Mouse (Mus musculus) liver, adult 2 months (tissue): ENCODE data around the gene Foxp1. TPM values are rescaled to one million over a fixed set of nuclear protein-coding genes. Genes with fewer than 3 reads are reported as not detected.

ENCODE experiments used
- DNase-seq: peaks from one replicate; pipeline ENCODE4 v3.0.0-alpha.2; 2011; ENCODE audit warnings: low read depth, low spot score; ENCODE audit errors: extremely low read depth
- H3K27ac ChIP-seq: fragments of 200-500 bp; replicated peaks from 2 replicates; pipeline ENCODE4 v1.5.1; 2012; ENCODE audit warnings: low read depth, mild to moderate bottlenecking, control low read depth, inconsistent platforms, low read length; ENCODE audit not compliant: insufficient read depth
- H3K27me3 ChIP-seq: fragments of 200-500 bp; 2 replicates; pipeline ENCODE4 v1.6.1; 2012; ENCODE audit warnings: mild to moderate bottlenecking, moderate library complexity, low read length, inconsistent platforms; ENCODE audit not compliant: control insufficient read depth, insufficient read depth
- H3K36me3 ChIP-seq: fragments of 200-500 bp; 2 replicates; pipeline ENCODE4 v1.6.1; 2012; ENCODE audit warnings: low read length, inconsistent platforms; ENCODE audit not compliant: control insufficient read depth, insufficient read depth
- H3K4me1 ChIP-seq: fragments of 200-500 bp; 2 replicates; pipeline ENCODE4 v1.6.1; 2011; ENCODE audit warnings: low read length; ENCODE audit not compliant: control insufficient read depth, insufficient read depth
- H3K4me3 ChIP-seq: fragments of 200-500 bp; 2 replicates; pipeline ENCODE4 v1.5.1; 2011; ENCODE audit warnings: low read depth, mild to moderate bottlenecking, control low read depth, low read length, moderate library complexity; ENCODE audit not compliant: insufficient read depth
- H3K79me2 ChIP-seq: fragments of 200-500 bp; 2 replicates; pipeline ENCODE4 v1.6.1; 2012; ENCODE audit warnings: inconsistent platforms, mild to moderate bottlenecking, low read length, moderate library complexity; ENCODE audit not compliant: control insufficient read depth, insufficient read depth
- H3K9ac ChIP-seq: fragments of 200-500 bp; 2 replicates; pipeline ENCODE4 v1.6.1; 2012; ENCODE audit warnings: low read depth, mild to moderate bottlenecking, control low read depth, inconsistent platforms, low read length
- CTCF ChIP-seq: fragments of 200-500 bp; IDR thresholded peaks from 2 replicates; pipeline ENCODE4 v1.5.1; 2011; ENCODE audit warnings: low read depth, low read length, control low read depth
- POLR2A ChIP-seq: fragments of 200-500 bp; IDR thresholded peaks from 2 replicates; pipeline ENCODE4 v1.6.1; 2011; ENCODE audit warnings: low read length, control low read depth; ENCODE audit not compliant: insufficient read depth; ENCODE audit errors: extremely low read depth
- WGBS: fragments of 180-500 bp; shearing (Covaris S2); methylation state at CpG from one replicate; pipeline ENCODE4 v1.1.7; 2018; 5-methylcytosine and 5-hydroxymethylcytosine counted together
- polyA plus RNA-seq: library from polyadenylated mRNA; depleted of rRNA; stranded (reverse); fragments of >200 nt; gene quantifications from 2 replicates; pipeline ENCODE4 v1.2.3, GENCODE M21; 2012
- total RNA-seq: library from RNA; depleted of rRNA; stranded (reverse); fragments of >200 nt; gene quantifications from 2 replicates; pipeline ENCODE4 v1.2.3, GENCODE M21; 2014

Foxp1 gene
- total and polyA plus RNA-seq, 2 experiments = 22.7 to 24.8 TPM

GRCm38 (mm10) chr6:99276297-99276653, 246.2 kb downstream of the Foxp1 start:
- H3K4me1 ChIP-seq = peaks cover 26% of the 10 kb centered on the region
- H3K27me3 ChIP-seq = no peaks in the 10 kb centered on the region
- H3K27ac ChIP-seq = peak overlapping the region; percentile 79
- TF ChIP-seq POLR2A = no peak
- no peak for TF ChIP-seq CTCF
- no peak for DNase-seq
- H3K4me3 ChIP-seq = no peak overlapping the region
- no peaks in the 10 kb centered on the region for H3K36me3 ChIP-seq
- no peaks in the 10 kb centered on the region for H3K79me2 ChIP-seq
- H3K9ac ChIP-seq = no peak overlapping the region
- WGBS = 44% methylated on average over 7 of the region's 7 CpGs

GRCm38 (mm10) chr6:99275381-99276296, 246.9 kb downstream of the Foxp1 start:
- DNase-seq = peak; percentile 79
- TF ChIP-seq POLR2A (no peak), CTCF (no peak)
- no peak overlapping the region; the same call in 1 of the 2 replicates for H3K9ac ChIP-seq
- no peaks in the 10 kb centered on the region for H3K27me3 ChIP-seq
- H3K79me2 ChIP-seq = no peaks in the 10 kb centered on the region
- H3K4me1 ChIP-seq = peaks cover 23% of the 10 kb centered on the region
- peak overlapping the region; percentile 55 for H3K4me3 ChIP-seq
- no peaks in the 10 kb centered on the region for H3K36me3 ChIP-seq
- WGBS = 25% methylated on average over 21 of the region's 21 CpGs
- H3K27ac ChIP-seq = peak overlapping the region; percentile 86

GRCm38 (mm10) chr6:99274667-99275066, 247.9 kb downstream of the Foxp1 start:
- Histone ChIP-seq H3K9ac (no peak overlapping the region), H3K4me1 (peaks cover 23% of the 10 kb centered on the region), H3K79me2 (no peaks in the 10 kb centered on the region), H3K27ac (no peak overlapping the region), H3K27me3 (no peaks in the 10 kb centered on the region), H3K36me3 (no peaks in the 10 kb centered on the region), H3K4me3 (no peak overlapping the region)
- TF ChIP-seq POLR2A (no peak), CTCF (no peak)
- 85% methylated on average over 5 of the region's 5 CpGs for WGBS
- no peak for DNase-seq

GRCm38 (mm10) chr6:99274222-99274621, 248.3 kb downstream of the Foxp1 start:
- Histone ChIP-seq H3K4me3 (no peak overlapping the region), H3K9ac (no peak overlapping the region), H3K36me3 (no peaks in the 10 kb centered on the region), H3K27me3 (no peaks in the 10 kb centered on the region), H3K79me2 (no peaks in the 10 kb centered on the region), H3K4me1 (peaks cover 23% of the 10 kb centered on the region), H3K27ac (no peak overlapping the region)
- WGBS = 81% methylated on average over 6 of the region's 6 CpGs
- no peak for DNase-seq
- TF ChIP-seq POLR2A = no peak
- no peak for TF ChIP-seq CTCF

- TF ChIP-seq POLR2A = no peak
- no peak for TF ChIP-seq CTCF
- Histone ChIP-seq H3K79me2 (no peaks in the 10 kb centered on the region), H3K27me3 (no peaks in the 10 kb centered on the region), H3K36me3 (no peaks in the 10 kb centered on the region), H3K9ac (no peak overlapping the region), H3K27ac (no peak overlapping the region), H3K4me3 (no peak overlapping the region), H3K4me1 (peaks cover 23% of the 10 kb centered on the region)
- WGBS = 87% methylated on average over 5 of the region's 5 CpGs
- DNase-seq = no peak
These were observed 249.3 kb downstream of the Foxp1 start for GRCm38 (mm10) chr6:99273177-99273576.

GRCm38 (mm10) chr6:99272174-99272573, 250.3 kb downstream of the Foxp1 start:
- peaks cover 23% of the 10 kb centered on the region for H3K4me1 ChIP-seq
- H3K27ac ChIP-seq = no peak overlapping the region
- no peaks in the 10 kb centered on the region for H3K36me3 ChIP-seq
- H3K79me2 ChIP-seq = no peaks in the 10 kb centered on the region
- peak; percentile 44 for DNase-seq
- no peaks in the 10 kb centered on the region for H3K27me3 ChIP-seq
- no peak overlapping the region for H3K4me3 ChIP-seq
- no peak for TF ChIP-seq POLR2A
- TF ChIP-seq CTCF = no peak
- H3K9ac ChIP-seq = no peak overlapping the region
- WGBS = 34% methylated on average over 3 of the region's 3 CpGs
